Mouse (Mus musculus) embryonic facial prominence, embryonic 15.5 days (tissue): Measurements from ENCODE around the gene Tmem222. TPM values are rescaled to one million over a fixed set of nuclear protein-coding genes. Genes with fewer than 3 reads are reported as not detected.

Experiments used
- ATAC-seq: fragments of 200-750 bp; cut with Nextera tagmentation; 2 replicates; pipeline ENCODE4 v1.8.0; 2017; ENCODE audit warnings: low read depth, moderate TSS enrichment; ENCODE audit not compliant: insufficient number of reproducible peaks, low FRiP score, low TSS enrichment
- H3K27ac ChIP-seq: fragments of 300-500 bp; sonication (generic); replicated peaks from 2 replicates; pipeline ENCODE4 v1.5.1; 2015; ENCODE audit warnings: mild to moderate bottlenecking, inconsistent platforms
- H3K27me3 ChIP-seq: fragments of 300-500 bp; sonication (generic); 2 replicates; pipeline ENCODE4 v1.6.1; 2015; ENCODE audit warnings: inconsistent platforms
- H3K36me3 ChIP-seq: fragments of 300-500 bp; sonication (generic); 2 replicates; pipeline ENCODE4 v1.6.1; 2015; ENCODE audit warnings: mild to moderate bottlenecking, inconsistent platforms
- H3K4me1 ChIP-seq: fragments of 300-500 bp; sonication (generic); 2 replicates; pipeline ENCODE4 v1.6.1; 2015; ENCODE audit warnings: inconsistent platforms
- H3K4me2 ChIP-seq: fragments of 300-500 bp; sonication (generic); replicated peaks from 2 replicates; pipeline ENCODE4 v1.6.1; 2015; ENCODE audit warnings: mild to moderate bottlenecking, inconsistent platforms
- H3K4me3 ChIP-seq: fragments of 300-500 bp; sonication (generic); replicated peaks from 2 replicates; pipeline ENCODE4 v1.5.1; 2015; ENCODE audit warnings: mild to moderate bottlenecking, inconsistent platforms
- H3K9ac ChIP-seq: fragments of 300-500 bp; sonication (generic); 2 replicates; pipeline ENCODE4 v1.6.1; 2015; ENCODE audit warnings: inconsistent platforms
- H3K9me3 ChIP-seq: fragments of 300-500 bp; sonication (generic); replicated peaks from 2 replicates; pipeline ENCODE4 v1.6.1; 2016; ENCODE audit warnings: inconsistent platforms
- WGBS: fragments of 180-500 bp; shearing (Covaris S2); methylation state at CpG from one replicate; pipeline ENCODE4 v1.1.7; 2015; 5-methylcytosine and 5-hydroxymethylcytosine counted together
- polyA plus RNA-seq: library from polyadenylated mRNA; unstranded; fragments of >200 nt; fragmentation: Nextera tagmentation; extraction: Ambion mirVana; gene quantifications from 2 replicates; pipeline ENCODE4 v1.2.1, GENCODE M21; 2015

Gene Tmem222
- 79.1 and 87.8 TPM in 2 replicates for polyA plus RNA-seq

- peak within 1 kb of the TSS; percentile 96 for H3K27ac ChIP-seq
- no peaks in the 10 kb centered on the region for H3K27me3 ChIP-seq
- peak within 1 kb of the TSS; percentile 77 for H3K4me2 ChIP-seq
- ATAC-seq = peak; percentile 85
- peaks cover 12% of the 10 kb centered on the region; the same call in 1 of the 2 replicates for H3K36me3 ChIP-seq
- H3K4me1 ChIP-seq = peaks cover 35% of the 10 kb centered on the region
- under 1% methylated on average over 72 of the region's 73 CpGs for WGBS
- H3K9ac ChIP-seq = peak within 1 kb of the TSS; percentile 83
- no peaks in the 10 kb centered on the region for H3K9me3 ChIP-seq
- H3K4me3 ChIP-seq = peak within 1 kb of the TSS; percentile 85
Measured at GRCm38 (mm10) chr4:133277104-133278026, at the start of gene Tmem222. Gene Tmem222, minus strand, starts transcription at chr4:133277792.

DNA sequence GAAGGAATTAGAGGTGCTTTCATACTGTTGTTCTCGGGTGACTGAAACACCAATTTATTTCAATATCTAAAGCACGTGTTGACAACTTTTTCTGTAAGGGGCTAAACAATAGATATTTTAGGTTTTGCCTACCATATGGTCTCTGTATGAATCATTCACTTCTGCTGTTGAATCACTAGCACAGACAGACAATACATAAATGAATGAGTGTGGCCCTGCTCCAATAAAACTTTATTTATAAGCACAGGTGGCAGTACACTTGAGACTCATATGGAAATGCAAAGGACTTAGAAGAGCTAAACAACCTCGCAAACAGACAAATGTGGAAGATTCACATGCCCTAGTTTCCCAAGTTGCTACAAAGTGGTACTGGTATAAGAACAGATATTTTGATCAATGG, 42.1 kb upstream of the Tmem222 start:
- H3K9ac ChIP-seq = no peak overlapping the region
- H3K4me1 ChIP-seq = no peaks in the 10 kb centered on the region
- no peak overlapping the region for H3K4me3 ChIP-seq
- H3K9me3 ChIP-seq = no peaks in the 10 kb centered on the region
- H3K4me2 ChIP-seq = no peak overlapping the region
- no peak for ATAC-seq
- 86% methylated on average over 3 of the region's 3 CpGs for whole genome bisulfite sequencing
- H3K36me3 ChIP-seq = peaks cover 22% of the 10 kb centered on the region; the same call in 1 of the 2 replicates
- H3K27me3 ChIP-seq = no peaks in the 10 kb centered on the region
- no peak overlapping the region for H3K27ac ChIP-seq

GRCm38 (mm10) chr4:133315991-133316390, 38.4 kb upstream of the Tmem222 start:
- no peak for ATAC-seq
- Histone ChIP-seq H3K36me3 (peaks cover 12% of the 10 kb centered on the region), H3K9me3 (no peaks in the 10 kb centered on the region), H3K4me2 (no peak overlapping the region), H3K9ac (no peak overlapping the region), H3K4me1 (no peaks in the 10 kb centered on the region), H3K27me3 (no peaks in the 10 kb centered on the region), H3K27ac (no peak overlapping the region), H3K4me3 (no peak overlapping the region)
- 78% methylated on average over 5 of the region's 5 CpGs for WGBS

- Histone ChIP-seq H3K27ac (no peak overlapping the region), H3K4me2 (no peak overlapping the region), H3K36me3 (peaks cover 12% of the 10 kb centered on the region), H3K4me3 (no peak overlapping the region), H3K9me3 (no peaks in the 10 kb centered on the region), H3K4me1 (no peaks in the 10 kb centered on the region; the same call in 1 of the 2 replicates), H3K27me3 (no peaks in the 10 kb centered on the region), H3K9ac (no peak overlapping the region)
- 64% methylated on average over 8 of the region's 8 CpGs for WGBS
- no peak for ATAC-seq
Measured at GRCm38 (mm10) chr4:133314896-133315295, 37.3 kb upstream of the Tmem222 start.

- Histone ChIP-seq H3K36me3 (peaks cover 14% of the 10 kb centered on the region; the same call in 1 of the 2 replicates), H3K4me3 (no peak overlapping the region)
- ATAC-seq = no peak
Measured at GRCm38 (mm10) chr4:133309948-133310347, 32.4 kb upstream of the Tmem222 start.

DNA sequence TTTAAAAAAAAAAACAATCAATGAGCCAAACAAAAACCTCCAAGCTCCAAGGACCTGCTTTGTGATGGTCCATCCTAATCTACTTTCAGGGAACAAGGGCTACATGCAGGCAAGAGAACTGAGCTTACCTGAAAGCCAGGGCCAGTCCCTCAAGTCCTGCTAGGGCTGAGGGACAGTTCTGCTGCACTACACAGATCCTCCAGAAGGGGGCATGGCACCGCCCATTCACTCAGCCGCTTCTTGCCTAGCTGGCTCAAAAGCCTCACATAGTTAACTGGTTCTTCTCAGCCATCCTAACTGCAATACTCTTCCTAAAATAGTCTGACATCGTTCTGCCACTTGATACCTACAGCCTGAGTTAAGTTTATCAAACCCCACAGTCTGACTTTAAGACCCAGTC, 29.7 kb upstream of the Tmem222 start:
- H3K27ac ChIP-seq = no peak overlapping the region
- no peaks in the 10 kb centered on the region for H3K9me3 ChIP-seq
- H3K4me1 ChIP-seq = no peaks in the 10 kb centered on the region; the same call in 1 of the 2 replicates
- no peaks in the 10 kb centered on the region for H3K27me3 ChIP-seq
- H3K4me2 ChIP-seq = no peak overlapping the region
- ATAC-seq = no peak
- H3K9ac ChIP-seq = no peak overlapping the region
- 32% methylated on average over 3 of the region's 3 CpGs for WGBS
- H3K36me3 ChIP-seq = peaks cover 33% of the 10 kb centered on the region
- no peak overlapping the region for H3K4me3 ChIP-seq

More at GRCm38 (mm10) chr4:133309948-133310347, 32.4 kb upstream of the Tmem222 start:
- under 1% methylated on average over 3 of the region's 3 CpGs for WGBS
- Histone ChIP-seq H3K9ac (no peak overlapping the region), H3K27me3 (no peaks in the 10 kb centered on the region), H3K9me3 (no peaks in the 10 kb centered on the region), H3K4me2 (no peak overlapping the region), H3K27ac (no peak overlapping the region), H3K4me1 (no peaks in the 10 kb centered on the region; the same call in 1 of the 2 replicates)

DNA sequence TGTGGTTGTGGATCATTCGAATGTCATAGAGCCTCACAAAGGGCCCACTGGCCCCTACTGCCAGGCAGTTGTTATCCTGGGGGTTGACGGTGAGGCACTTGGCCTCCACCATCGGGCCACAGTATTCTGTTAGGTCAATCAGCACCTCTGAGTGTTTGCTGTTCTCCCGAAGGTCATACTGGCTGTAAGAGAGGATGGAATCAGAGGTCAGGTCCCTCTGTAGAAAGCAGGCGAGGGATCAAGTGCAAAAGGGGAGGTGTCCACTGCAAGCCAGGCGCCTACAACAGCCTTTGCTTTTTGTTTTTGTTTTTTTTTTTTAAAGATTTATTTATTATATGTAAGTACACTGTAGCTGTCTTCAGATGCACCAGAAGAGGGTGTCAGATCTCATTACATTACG, 28.2 kb upstream of the Tmem222 start:
- Histone ChIP-seq H3K27ac (no peak overlapping the region), H3K27me3 (no peaks in the 10 kb centered on the region), H3K4me1 (no peaks in the 10 kb centered on the region; the same call in 1 of the 2 replicates), H3K36me3 (peaks cover 44% of the 10 kb centered on the region), H3K4me3 (no peak overlapping the region), H3K4me2 (no peak overlapping the region), H3K9me3 (no peaks in the 10 kb centered on the region), H3K9ac (no peak overlapping the region)
- 86% methylated on average over 7 of the region's 7 CpGs for WGBS
- no peak for ATAC-seq

GRCm38 (mm10) chr4:133304770-133305169, 27.2 kb upstream of the Tmem222 start:
- no peak overlapping the region for H3K9ac ChIP-seq
- peaks cover 1% of the 10 kb centered on the region for H3K4me1 ChIP-seq
- peaks cover 55% of the 10 kb centered on the region for H3K36me3 ChIP-seq
- H3K4me3 ChIP-seq = no peak overlapping the region
- H3K9me3 ChIP-seq = no peaks in the 10 kb centered on the region
- ATAC-seq = no peak
- H3K27me3 ChIP-seq = no peaks in the 10 kb centered on the region
- H3K27ac ChIP-seq = no peak overlapping the region
- no peak overlapping the region for H3K4me2 ChIP-seq
- WGBS = 91% methylated on average over 7 of the region's 7 CpGs

GRCm38 (mm10) chr4:133302668-133303067, 25.1 kb upstream of the Tmem222 start:
- Histone ChIP-seq H3K9me3 (no peaks in the 10 kb centered on the region), H3K36me3 (peaks cover 51% of the 10 kb centered on the region), H3K27me3 (no peaks in the 10 kb centered on the region), H3K4me1 (peaks cover 20% of the 10 kb centered on the region), H3K4me3 (no peak overlapping the region), H3K27ac (no peak overlapping the region), H3K9ac (no peak overlapping the region), H3K4me2 (no peak overlapping the region)
- no peak for ATAC-seq
- 88% methylated on average over 5 of the region's 5 CpGs for WGBS

DNA sequence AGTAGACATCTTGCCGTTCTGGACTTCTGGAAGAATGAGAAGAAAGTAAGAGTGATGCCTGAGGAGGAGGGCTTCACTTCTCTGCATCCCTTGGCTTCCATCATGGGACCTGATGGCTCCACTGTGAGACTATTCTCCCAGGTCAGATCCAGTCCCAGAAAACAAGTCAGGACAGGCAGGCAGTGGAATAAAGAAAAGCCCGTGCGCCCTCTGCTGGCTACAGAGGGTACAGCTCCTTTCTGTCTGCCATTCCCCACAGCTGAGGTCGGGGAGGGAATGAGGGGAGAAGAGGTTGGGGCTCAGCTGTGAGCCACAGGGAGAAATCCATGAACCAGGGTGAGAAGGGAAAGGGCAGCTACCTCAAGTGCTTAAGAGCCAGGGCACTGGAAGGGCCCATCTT, 24.2 kb upstream of the Tmem222 start:
- no peak for ATAC-seq
- H3K27me3 ChIP-seq = no peaks in the 10 kb centered on the region
- H3K4me1 ChIP-seq = peaks cover 28% of the 10 kb centered on the region
- H3K9me3 ChIP-seq = no peaks in the 10 kb centered on the region
- H3K36me3 ChIP-seq = peaks cover 58% of the 10 kb centered on the region
- no peak overlapping the region for H3K27ac ChIP-seq
- no peak overlapping the region for H3K9ac ChIP-seq
- WGBS = 22% methylated on average over 4 of the region's 4 CpGs
- H3K4me3 ChIP-seq = no peak overlapping the region
- no peak overlapping the region for H3K4me2 ChIP-seq

DNA sequence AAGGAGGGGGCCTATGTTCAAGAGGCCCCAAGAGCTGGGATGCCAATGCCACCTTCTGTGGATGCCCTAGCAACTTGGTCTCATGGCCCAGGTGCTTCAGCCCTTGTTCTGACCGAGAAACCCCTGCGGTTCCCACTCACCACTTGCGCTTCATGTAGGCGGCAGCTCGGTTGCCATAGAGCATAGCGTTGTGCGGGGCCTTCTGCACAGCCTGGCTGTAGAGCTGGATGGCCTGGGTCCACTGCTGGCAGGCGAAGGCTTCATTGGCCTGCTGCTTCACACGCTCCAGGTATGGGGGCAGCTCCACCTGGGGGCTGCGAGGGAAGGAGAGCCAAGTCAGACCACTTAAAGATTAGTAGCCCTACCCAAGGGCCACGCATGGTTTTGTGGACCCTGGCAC, 22.8 kb upstream of the Tmem222 start:
- 93% methylated on average over 11 of the region's 11 CpGs for WGBS
- Histone ChIP-seq H3K27ac (no peak overlapping the region), H3K9ac (no peak overlapping the region), H3K4me1 (peaks cover 30% of the 10 kb centered on the region), H3K4me3 (no peak overlapping the region), H3K4me2 (no peak overlapping the region), H3K36me3 (peaks cover 64% of the 10 kb centered on the region), H3K27me3 (no peaks in the 10 kb centered on the region), H3K9me3 (no peaks in the 10 kb centered on the region)
- ATAC-seq = no peak
